Mouse (Mus musculus) lung, adult 2 months (tissue): Measurements from ENCODE around the gene Fat3. TPM values are rescaled to one million over a fixed set of nuclear protein-coding genes. Genes with fewer than 3 reads are reported as not detected.

Experiments used
- DNase-seq: peaks from one replicate; pipeline ENCODE4 v3.0.0; 2022
- H3K4me1 ChIP-seq: fragments of 200-500 bp; 2 replicates; pipeline ENCODE4 v1.6.1; 2011; ENCODE audit warnings: low read length; ENCODE audit not compliant: control insufficient read depth, insufficient read depth
- H3K4me3 ChIP-seq: fragments of 200-500 bp; replicated peaks from 2 replicates; pipeline ENCODE3; 2011; ENCODE audit warnings: low read depth, mild to moderate bottlenecking, control low read depth, low read length; ENCODE audit errors: extremely low read depth
- CTCF ChIP-seq: fragments of 200-500 bp; IDR thresholded peaks from 2 replicates; pipeline ENCODE4 v1.5.1; 2011; ENCODE audit warnings: mild to moderate bottlenecking, low read length, control low read depth; ENCODE audit not compliant: insufficient read depth
- POLR2A ChIP-seq: fragments of 200-500 bp; IDR thresholded peaks from 2 replicates; pipeline ENCODE4 v1.6.1; 2011; ENCODE audit warnings: low read depth, mild to moderate bottlenecking, control low read depth, low read length, borderline replicate concordance; ENCODE audit errors: extremely low read depth
- WGBS: fragments of 180-500 bp; shearing (Covaris S2); methylation state at CpG from one replicate; pipeline ENCODE4 v1.1.7; 2018; 5-methylcytosine and 5-hydroxymethylcytosine counted together
- polyA plus RNA-seq: library from polyadenylated mRNA; depleted of rRNA; stranded (reverse); fragments of >200 nt; gene quantifications from 2 replicates; pipeline ENCODE4 v1.2.3, GENCODE M21; 2012

Gene Fat3
- polyA plus RNA-seq, 1 experiment: 2.7 TPM

DNA sequence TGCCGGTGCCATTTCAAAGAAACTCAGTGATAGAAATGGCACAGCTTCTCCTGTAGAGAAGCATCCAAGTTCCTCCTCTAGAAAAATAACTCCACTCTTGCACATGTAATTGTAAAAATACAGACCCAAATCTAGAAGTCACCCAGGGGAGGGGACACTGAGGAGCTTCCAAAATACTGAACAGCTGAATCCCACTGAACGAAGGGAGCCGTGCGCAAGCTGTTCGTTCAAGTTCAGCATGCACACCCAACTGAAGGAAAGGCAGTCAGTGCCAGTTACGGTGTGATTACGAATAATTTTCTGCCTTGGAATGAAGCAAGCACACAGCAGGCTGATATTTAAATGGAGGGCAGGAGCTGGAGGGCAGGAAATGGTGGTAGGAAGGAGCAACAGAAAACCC is 476.4 kb downstream of the Fat3 start:
- DNase-seq: no peak
- WGBS: 91% methylated on average over 7 of the region's 7 CpGs
- no peaks in the 10 kb centered on the region for H3K4me1 ChIP-seq
- H3K4me3 ChIP-seq: no peak overlapping the region
- TF ChIP-seq CTCF (no peak), POLR2A (no peak)

DNA sequence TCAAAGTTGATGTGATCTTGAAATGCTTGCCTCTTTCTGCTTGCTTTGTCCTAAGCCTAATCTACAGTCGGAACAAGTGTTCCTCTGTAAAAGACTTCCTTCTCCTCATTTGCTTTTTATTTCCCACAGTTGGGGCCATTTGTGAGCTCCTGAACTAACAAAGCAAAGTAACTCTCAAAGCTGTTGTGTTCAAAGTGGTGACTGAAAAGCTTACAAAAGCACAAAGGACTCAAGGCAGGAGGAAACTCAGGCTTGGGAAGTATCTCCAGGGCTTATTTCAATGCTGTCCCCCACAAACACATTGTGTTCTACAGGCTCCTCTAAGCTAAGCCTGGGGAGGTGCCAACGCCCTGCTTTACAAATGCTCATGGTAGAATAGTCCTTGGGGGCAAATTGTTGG is 487.0 kb downstream of the Fat3 start:
- WGBS: 53% methylated on average over 2 of the region's 2 CpGs
- no peak overlapping the region for H3K4me3 ChIP-seq

DNA sequence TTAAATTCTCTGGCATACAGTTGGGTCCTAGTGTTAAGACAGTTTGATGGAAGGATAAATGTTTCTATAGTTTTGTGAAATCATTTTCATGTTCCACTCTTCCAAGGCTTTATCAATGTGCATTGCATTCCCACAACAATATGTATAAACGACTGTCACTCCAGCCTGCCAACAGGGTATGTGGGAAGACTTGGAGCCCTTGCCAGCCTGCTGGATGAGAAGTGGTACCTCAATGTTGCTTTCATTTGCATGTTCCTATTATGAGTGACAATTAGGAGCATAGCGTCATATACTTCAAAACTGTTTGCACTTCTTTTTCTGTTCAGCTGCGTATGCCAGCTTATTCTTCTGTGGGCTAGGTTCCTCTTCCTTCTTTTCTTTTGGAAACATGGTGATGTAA is 489.7 kb downstream of the Fat3 start:
- TF ChIP-seq POLR2A: no peak
- TF ChIP-seq CTCF: no peak
- H3K4me1 ChIP-seq: no peaks in the 10 kb centered on the region
- 89% methylated on average over 3 of the region's 3 CpGs for WGBS
- no peak for DNase-seq
- no peak overlapping the region for H3K4me3 ChIP-seq

More for the DNA sequence above, 487.0 kb downstream of the Fat3 start:
- no peaks in the 10 kb centered on the region for H3K4me1 ChIP-seq
- no peak for TF ChIP-seq POLR2A
- TF ChIP-seq CTCF: no peak
- DNase-seq: no peak

DNA sequence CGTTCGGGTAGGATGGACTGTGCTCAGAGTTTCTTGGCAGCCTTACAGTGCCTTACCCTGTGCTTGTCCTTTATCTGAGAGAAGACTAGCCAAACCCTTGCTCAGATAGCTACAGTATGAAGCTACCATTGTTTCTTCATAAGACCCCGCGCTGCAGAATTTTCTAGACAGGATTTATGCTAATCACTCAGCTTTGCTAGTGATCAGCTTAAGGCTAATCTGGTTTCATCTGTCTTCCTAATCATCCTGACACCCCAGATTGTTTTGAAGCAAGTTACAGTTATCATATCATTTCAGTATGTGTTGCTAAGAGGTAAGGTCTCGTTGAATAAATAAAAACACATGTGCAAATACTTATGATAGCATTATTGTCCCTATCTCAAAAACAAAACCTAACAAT is 493.6 kb downstream of the Fat3 start:
- TF ChIP-seq CTCF: no peak
- TF ChIP-seq POLR2A: no peak
- WGBS: 85% methylated on average over 5 of the region's 5 CpGs
- H3K4me3 ChIP-seq: no peak overlapping the region
- no peaks in the 10 kb centered on the region for H3K4me1 ChIP-seq
- DNase-seq: no peak

DNA sequence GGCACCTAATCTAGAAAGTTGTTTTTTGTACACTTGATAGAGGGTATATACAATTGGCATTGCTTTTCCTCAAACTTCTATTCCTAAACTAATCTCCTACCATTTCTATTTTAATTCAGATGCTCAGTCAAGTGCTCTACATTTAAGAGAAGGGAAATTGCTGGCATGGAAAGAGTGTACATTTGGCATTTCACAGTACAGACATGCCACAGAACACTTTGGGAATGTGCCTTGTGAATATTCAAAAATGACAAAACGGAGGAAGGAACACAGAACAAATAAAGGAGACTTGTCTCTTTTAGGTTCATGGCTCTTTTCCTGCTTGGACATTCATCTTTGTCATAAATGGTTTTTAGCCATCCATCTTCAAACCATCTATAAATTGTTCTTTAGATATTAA is 498.1 kb downstream of the Fat3 start:
- 60% methylated on average over 1 of the region's 1 CpGs for WGBS
- no peak for TF ChIP-seq CTCF
- TF ChIP-seq POLR2A: no peak
- Histone ChIP-seq H3K4me3 (no peak overlapping the region), H3K4me1 (no peaks in the 10 kb centered on the region)
- no peak for DNase-seq

DNA sequence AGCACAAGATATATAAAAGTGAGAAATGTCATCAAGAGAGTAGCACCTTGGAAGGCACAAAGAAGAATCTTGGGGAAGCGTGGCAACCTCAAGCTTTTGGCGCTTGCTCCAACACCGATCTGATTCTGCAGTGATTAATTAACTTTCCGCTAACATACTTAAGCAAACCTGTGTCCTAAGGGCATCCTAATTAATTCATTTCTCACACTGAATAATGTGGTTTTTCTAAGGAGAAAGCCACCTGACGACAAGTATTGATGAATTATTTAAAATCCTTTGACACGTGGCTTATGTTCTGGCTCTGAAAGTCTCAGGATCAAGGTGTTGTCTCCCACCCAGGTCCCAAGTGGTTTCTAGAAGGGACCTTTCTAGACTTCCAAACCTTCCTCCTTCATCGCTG is 506.3 kb downstream of the Fat3 start:
- no peaks in the 10 kb centered on the region for H3K4me1 ChIP-seq
- TF ChIP-seq CTCF (no peak), POLR2A (no peak)
- no peak overlapping the region for H3K4me3 ChIP-seq
- no peak for DNase-seq
- WGBS: 81% methylated on average over 7 of the region's 7 CpGs

DNA sequence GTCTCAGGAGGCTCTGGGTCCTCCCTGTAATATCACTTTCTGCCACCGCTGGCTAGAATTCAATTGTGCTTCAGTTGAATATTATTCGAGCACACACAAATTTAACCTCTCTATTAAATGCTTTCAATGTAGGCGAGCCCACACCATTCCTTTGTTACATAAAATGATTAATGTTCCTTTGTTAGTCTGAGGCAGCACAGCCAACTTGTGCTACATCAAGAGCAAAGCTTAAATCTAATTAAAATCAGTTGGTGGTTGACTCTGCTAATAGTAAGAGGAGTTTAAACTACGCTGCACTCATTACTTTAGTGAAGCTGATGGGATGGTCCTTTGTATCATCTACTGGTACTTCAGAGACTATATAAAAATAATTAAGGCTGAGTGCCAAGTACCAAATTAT is 506.9 kb downstream of the Fat3 start:
- DNase-seq: no peak
- TF ChIP-seq CTCF (no peak), POLR2A (no peak)
- WGBS: 74% methylated on average over 4 of the region's 4 CpGs
- Histone ChIP-seq H3K4me1 (no peaks in the 10 kb centered on the region), H3K4me3 (no peak overlapping the region)

DNA sequence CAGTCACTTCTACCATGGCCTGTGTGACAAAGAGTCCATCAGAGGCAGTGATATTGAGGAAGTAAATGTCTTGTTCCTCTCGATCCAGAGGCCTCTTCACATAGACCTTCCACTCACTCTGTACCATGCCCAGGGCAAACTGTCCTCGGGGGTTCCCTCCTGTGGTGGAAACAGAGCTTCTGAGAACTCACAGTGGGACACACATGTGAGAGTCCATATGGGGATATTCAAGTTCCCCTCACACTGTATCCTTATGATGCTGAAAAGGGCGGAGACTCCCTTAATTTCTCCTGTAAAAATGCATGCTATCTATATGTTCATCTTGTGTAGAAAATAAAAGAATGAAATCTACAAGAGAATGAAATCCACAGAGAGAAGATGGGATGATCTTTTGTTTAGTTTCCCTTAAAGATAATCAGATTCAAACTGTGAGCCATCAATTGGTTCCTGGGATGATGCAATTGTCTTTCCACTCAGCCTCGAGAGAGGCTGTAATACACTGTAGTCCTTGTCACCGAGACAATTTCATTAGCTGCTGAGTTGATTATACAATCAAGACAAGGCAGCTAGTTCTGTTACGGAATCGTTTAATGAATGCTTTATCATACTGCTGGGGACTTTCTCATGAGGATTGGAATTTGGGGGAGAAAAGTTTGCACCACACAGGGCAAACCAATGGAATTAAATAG is 508.8 kb downstream of the Fat3 start:
- Histone ChIP-seq H3K4me3 (no peak overlapping the region), H3K4me1 (no peaks in the 10 kb centered on the region)
- 74% methylated on average over 7 of the region's 7 CpGs for WGBS
- no peak for TF ChIP-seq CTCF
- no peak for TF ChIP-seq POLR2A
- no peak for DNase-seq

DNA sequence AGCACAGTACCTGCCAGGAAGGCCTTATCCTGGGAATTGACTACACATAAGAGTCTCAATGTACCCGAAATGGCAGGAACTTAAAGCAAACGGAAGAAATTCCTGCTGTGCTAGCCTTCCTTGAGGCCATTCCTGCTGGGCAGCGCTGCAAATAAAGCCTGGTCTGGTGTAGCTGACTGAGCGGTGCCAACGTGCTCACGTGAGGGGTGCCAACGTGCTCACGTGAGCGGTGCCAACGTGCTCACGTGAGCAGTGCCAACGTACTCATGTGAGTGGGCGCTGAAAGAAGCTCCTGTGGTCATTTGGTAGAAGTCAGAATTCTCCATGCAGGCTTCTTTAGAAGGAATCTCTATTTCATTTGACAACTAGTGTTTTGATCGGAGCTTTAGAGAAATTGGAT is 522.8 kb downstream of the Fat3 start:
- no peak for DNase-seq
- Histone ChIP-seq H3K4me1 (no peaks in the 10 kb centered on the region), H3K4me3 (no peak overlapping the region)
- TF ChIP-seq POLR2A (no peak), CTCF (no peak)
- WGBS: 85% methylated on average over 14 of the region's 14 CpGs

DNA sequence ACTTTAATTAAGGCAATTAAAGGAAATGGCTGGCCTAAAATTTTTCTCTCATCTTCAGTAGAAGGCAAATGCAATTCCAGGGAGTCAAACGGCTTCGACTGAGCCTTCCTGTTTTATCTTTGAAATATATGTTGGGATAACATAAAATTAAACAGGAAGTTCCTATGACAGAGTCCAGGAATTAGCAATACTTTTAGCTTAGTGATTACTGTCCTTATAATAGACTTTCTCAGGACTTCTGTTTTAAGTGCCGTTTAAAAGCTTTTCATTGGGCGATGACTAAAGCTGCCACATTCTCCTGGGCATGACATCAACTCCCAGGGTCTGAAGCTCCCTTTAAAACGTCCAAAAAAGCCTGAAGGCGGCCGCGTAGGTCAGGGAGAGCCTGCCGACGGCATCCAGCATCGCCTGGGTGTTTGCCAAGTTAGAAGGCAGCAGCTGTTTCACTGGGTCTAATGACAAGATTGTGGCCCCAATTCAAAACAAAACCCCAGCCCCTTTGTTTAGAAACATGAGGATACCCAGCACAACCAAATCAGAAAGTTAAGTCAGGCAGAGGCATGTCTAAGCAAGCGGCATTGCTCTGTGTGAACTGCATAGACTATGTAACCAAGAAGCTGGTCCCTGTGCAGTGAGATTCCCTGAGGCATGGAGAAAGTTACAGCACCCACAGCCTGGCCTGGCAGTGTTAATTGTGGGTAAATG is 524.0 kb downstream of the Fat3 start:
- 27% methylated on average over 12 of the region's 12 CpGs for WGBS
- TF ChIP-seq CTCF (no peak), POLR2A (no peak)
- Histone ChIP-seq H3K4me3 (no peak overlapping the region), H3K4me1 (no peaks in the 10 kb centered on the region)
- peak; percentile 3 for DNase-seq
